In the genomic region with DNA sequence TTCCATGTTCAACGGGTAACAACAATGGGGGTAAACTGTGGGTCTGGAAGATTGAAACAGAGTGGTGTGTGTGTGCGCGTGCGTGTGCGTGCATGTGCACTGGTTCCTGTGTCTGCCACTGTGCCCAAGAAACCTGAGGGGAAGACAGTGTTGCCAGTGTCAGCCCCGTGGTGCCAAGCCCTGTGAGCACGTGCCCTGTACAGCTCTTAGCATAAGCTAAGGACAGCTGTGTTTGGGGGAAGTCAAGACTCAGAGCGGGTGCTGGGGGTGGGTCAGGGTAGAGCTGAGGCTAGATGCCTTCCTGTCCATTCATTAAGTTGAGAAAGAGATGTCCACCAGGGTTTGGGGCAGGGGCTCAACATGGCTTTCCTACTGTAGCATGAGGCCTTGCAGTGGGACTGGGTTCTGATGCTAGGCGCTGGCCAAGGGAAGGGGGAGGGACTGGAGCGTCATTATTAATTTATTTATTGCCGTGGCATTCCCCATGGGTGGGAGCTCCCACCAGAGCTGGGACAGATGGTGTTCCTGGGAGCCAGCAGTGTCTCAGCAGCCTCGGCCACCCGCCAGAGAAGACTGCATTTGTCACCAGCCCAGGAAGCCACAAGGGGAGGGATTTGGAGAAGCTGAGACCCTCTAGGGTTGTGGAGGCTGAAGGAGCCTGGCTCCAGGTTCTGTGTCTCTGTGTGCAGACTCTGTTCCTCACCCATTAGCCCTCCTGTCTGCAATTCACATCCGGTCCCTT, we compare ENCODE assay signal across 10 mouse cellular contexts. TPM values are rescaled to one million over a fixed set of nuclear protein-coding genes. Genes with fewer than 3 reads are reported as not detected.
A peak's percentile ranks its signal among the peaks of the same experiment; 100 is the strongest.
DNase-seq lines count a peak whose midpoint lies in the region; ATAC-seq lines count a peak whose summit lies in the region.
"Had no signal": no experiment of that assay in that cellular context is flagged by ENCODE, and none has a peak within 500 bp of the region (broad histone marks: within the 10 kb centered on the region; RNA-seq: fewer than 3 reads in every experiment).

No protein-coding gene starts in this region.

- peak overlapping the region; percentile 67 for H3K27ac ChIP-seq in hindbrain, embryonic 10.5 days
- no peak overlapping the region for H3K27ac ChIP-seq in hindbrain, embryonic 11.5 days (ENCODE audit: low read depth, low read length)

- ATAC-seq in hindbrain, embryonic 11.5 days (ENCODE audit: low FRiP score): no peak

- no peak overlapping the region for H3K4me3 ChIP-seq in hindbrain, embryonic 10.5 days
- no peak overlapping the region for H3K4me3 ChIP-seq in hindbrain, embryonic 11.5 days (ENCODE audit: low read depth, low read length)
- H3K4me3 ChIP-seq: megakaryocyte, embryonic 14.5 days had no signal

- no peak overlapping the region for H3K4me2 ChIP-seq in hindbrain, embryonic 11.5 days (replicated peaks; ENCODE audit: low read depth, low read length)

- H3K36me3 ChIP-seq in hindbrain, embryonic 10.5 days: no peaks in the 10 kb centered on the region
- no peaks in the 10 kb centered on the region for H3K36me3 ChIP-seq in hindbrain, embryonic 11.5 days (ENCODE audit: control insufficient read depth, insufficient read depth, low read length)

- no peak for DNase-seq in hindbrain, embryonic 10.5 days (ENCODE audit: low spot score)
- no peak for DNase-seq in hindbrain, embryonic 11.5 days (ENCODE audit: low spot score)
- DNase-seq in right cerebral cortex, postnatal 10 days (ENCODE audit: low spot score in 2 of 2): peak; percentile 86 to 88
- no peak for DNase-seq in right cerebral cortex, postnatal 25 days
- peak; percentile 88 to 93 for DNase-seq in layer of hippocampus, adult 18-20 months (ENCODE audit: low spot score in 2 of 2)
- no peak for DNase-seq in urinary bladder, postnatal 14 days (ENCODE audit: low spot score)
- no peak for DNase-seq in ovary, postnatal 36 days (ENCODE audit: low spot score)

- H3K9me3 ChIP-seq in hindbrain, embryonic 10.5 days: no peaks in the 10 kb centered on the region
- H3K9me3 ChIP-seq in hindbrain, embryonic 11.5 days (ENCODE audit: control insufficient read depth, low read length): no peaks in the 10 kb centered on the region
- H3K9me3 ChIP-seq: megakaryocyte, embryonic 14.5 days had no signal

- H3K4me1 ChIP-seq in hindbrain, embryonic 10.5 days (replicated peaks): peaks cover 77% of the 10 kb centered on the region
- H3K4me1 ChIP-seq in hindbrain, embryonic 11.5 days (replicated peaks; ENCODE audit: control insufficient read depth, insufficient read depth, low read length): no peaks in the 10 kb centered on the region

- peaks cover 11% of the 10 kb centered on the region; the same call in 1 of the 2 replicates for H3K27me3 ChIP-seq in hindbrain, embryonic 10.5 days (ENCODE audit: insufficient read depth, poor library complexity, severe bottlenecking)
- H3K27me3 ChIP-seq in hindbrain, embryonic 11.5 days (ENCODE audit: control insufficient read depth, insufficient read depth, low read length): no peaks in the 10 kb centered on the region

- no peak overlapping the region for H3K9ac ChIP-seq in hindbrain, embryonic 11.5 days (ENCODE audit: low read depth, low read length)

- 80% methylated on average over 14 of the region's 14 CpGs for WGBS in hindbrain, embryonic 10.5 days
- 76% methylated on average over 14 of the region's 14 CpGs for WGBS in hindbrain, embryonic 11.5 days

RNA-seq across cellular contexts. Expression of a gene that starts 41.0 kb away (rescaled TPM):
- polyA plus RNA-seq in hindbrain, embryonic 10.5 days (2016; fragmentation: Nextera tagmentation; extraction: Ambion mirVana): 18.3 and 30.3 TPM in 2 replicates
- polyA plus RNA-seq in hindbrain, embryonic 11.5 days (2014; fragmentation: Nextera tagmentation; extraction: Ambion mirVana): 14.4 and 17.8 TPM in 2 replicates
- total RNA-seq in layer of hippocampus, adult 18-20 months (2021): 100 to 1,000 TPM; 327 to 333 TPM

RNA-seq across cellular contexts. Expression of a gene that starts 51.8 kb away (rescaled TPM):
- polyA plus RNA-seq in hindbrain, embryonic 10.5 days (2016; fragmentation: Nextera tagmentation; extraction: Ambion mirVana): 0.82 and 1.3 TPM in 2 replicates
- polyA plus RNA-seq in hindbrain, embryonic 11.5 days (2014; fragmentation: Nextera tagmentation; extraction: Ambion mirVana): 0.99 TPM in 1 of 2 replicates, not detected in the other
- 1 to 10 TPM in 1 of 2 experiments, not detected in 1; 2.0 TPM for total RNA-seq in layer of hippocampus, adult 18-20 months (2021)
- total RNA-seq: left cerebral cortex, postnatal 25 days; MEL had no signal

Comparison
In these comparisons a context has a peak if more than half of its experiments do, and no peak if none do; other contexts are left out.
1. DNase-seq: peak in right cerebral cortex, postnatal 10 days (2 of 2) and layer of hippocampus, adult 18-20 months (2 of 2); none in hindbrain, embryonic 10.5 days (single experiment), hindbrain, embryonic 11.5 days (single experiment), right cerebral cortex, postnatal 25 days (single experiment), urinary bladder, postnatal 14 days (single experiment) and ovary, postnatal 36 days (single experiment).